Mouse (Mus musculus) G1E (cell line): Measurements from ENCODE around the gene Tns2. TPM values are rescaled to one million over a fixed set of nuclear protein-coding genes. Genes with fewer than 3 reads are reported as not detected.

Experiments
- ATAC-seq: 2 replicates; pipeline ENCODE4 v1.8.0; 2016; ENCODE audit warnings: mild to moderate bottlenecking; ENCODE audit not compliant: insufficient number of reproducible peaks, poor library complexity, low FRiP score, severe bottlenecking; ENCODE audit errors: extremely low read depth
- DNase-seq: peaks from one replicate; pipeline ENCODE4 v3.0.0; 2012; ENCODE audit warnings: low spot score
- H3K27me3 ChIP-seq: 2 replicates; pipeline ENCODE4 v1.6.1; 2012; ENCODE audit warnings: mild to moderate bottlenecking, low read length, inconsistent platforms; ENCODE audit not compliant: insufficient read depth
- H3K36me3 ChIP-seq: replicated peaks from 2 replicates; pipeline ENCODE3; 2012; ENCODE audit warnings: mild to moderate bottlenecking, inconsistent platforms
- H3K4me1 ChIP-seq: 2 replicates; pipeline ENCODE4 v1.6.1; 2012; ENCODE audit warnings: low read depth, low read length, inconsistent platforms, mixed read lengths; ENCODE audit not compliant: insufficient read depth
- H3K4me3 ChIP-seq: 2 replicates; pipeline ENCODE4 v1.5.1; 2012; ENCODE audit warnings: low read depth, mild to moderate bottlenecking, inconsistent platforms, low read length, moderate library complexity, mixed read lengths
- H3K9me3 ChIP-seq: replicated peaks from 2 replicates; pipeline ENCODE4 v1.6.1; 2012; ENCODE audit warnings: inconsistent platforms
- CTCF ChIP-seq: IDR thresholded peaks from 2 replicates; pipeline ENCODE4 v1.5.1; 2012; ENCODE audit warnings: low read depth, low read length, inconsistent platforms, mixed read lengths
- GATA1 ChIP-seq: IDR thresholded peaks from 2 replicates; pipeline ENCODE4 v1.6.1; 2012; ENCODE audit warnings: borderline replicate concordance, low read length, inconsistent platforms, mixed read lengths
- GATA2 ChIP-seq: IDR thresholded peaks from 2 replicates; pipeline ENCODE4 v1.6.1; 2012; ENCODE audit warnings: low read depth, low read length, inconsistent platforms, borderline replicate concordance
- POLR2AphosphoS5 ChIP-seq: IDR thresholded peaks from 2 replicates; pipeline ENCODE4 v1.6.1; 2012; ENCODE audit warnings: low read depth, low read length, inconsistent platforms; ENCODE audit not compliant: insufficient replicate concordance
- TAL1 ChIP-seq: conservative IDR thresholded peaks from 2 replicates; pipeline ENCODE4 v1.6.1; 2012; ENCODE audit warnings: low read depth, low read length, inconsistent platforms, mixed read lengths
- polyA plus RNA-seq: library from polyadenylated mRNA; stranded (reverse); fragments of >175 nt; gene quantifications from 2 replicates; pipeline ENCODE4 v1.2.3, GENCODE M21; 2012
- total RNA-seq, 2 experiments: library from RNA; stranded (forward) in 1 of 2; stranded (reverse) in 1 of 2; fragments of 200-1000 nt in 1 of 2; fragments of >200 nt in 1 of 2; fragmentation: Nextera tagmentation in 1 of 2; gene quantifications; 2 replicates each; pipeline ENCODE4 v1.2.3; 2014 to 2017

Gene Tns2
- total and polyA plus RNA-seq, 3 experiments = 0.55 to 2.3 TPM; not detected in 1

- no peak for DNase-seq
- no peak for ATAC-seq
Measured at GRCm38 (mm10) chr15:102119121-102119830, 19.1 kb downstream of the Tns2 start.

GRCm38 (mm10) chr15:102119831-102120170 is 19.6 kb downstream of the Tns2 start:
- Histone ChIP-seq H3K27me3 (no peaks in the 10 kb centered on the region), H3K4me1 (peaks cover 21% of the 10 kb centered on the region), H3K36me3 (peaks cover 89% of the 10 kb centered on the region), H3K9me3 (no peaks in the 10 kb centered on the region), H3K4me3 (no peak overlapping the region)
- TF ChIP-seq TAL1 = no peak
- no peak for TF ChIP-seq POLR2AphosphoS5
- TF ChIP-seq GATA2 = no peak
- TF ChIP-seq CTCF = no peak
- no peak for TF ChIP-seq GATA1
- ATAC-seq (no peak), DNase-seq (no peak)

More at GRCm38 (mm10) chr15:102119121-102119830, 19.1 kb downstream of the Tns2 start:
- H3K36me3 ChIP-seq = peaks cover 84% of the 10 kb centered on the region
- no peak for TF ChIP-seq GATA1
- no peak for TF ChIP-seq TAL1
- TF ChIP-seq POLR2AphosphoS5 = no peak
- TF ChIP-seq CTCF = no peak
- no peak for TF ChIP-seq GATA2
- no peaks in the 10 kb centered on the region for H3K9me3 ChIP-seq
- peaks cover 21% of the 10 kb centered on the region for H3K4me1 ChIP-seq
- H3K4me3 ChIP-seq = no peak overlapping the region
- H3K27me3 ChIP-seq = no peaks in the 10 kb centered on the region

- no peak for ATAC-seq
- peaks cover 19% of the 10 kb centered on the region for H3K4me1 ChIP-seq
- peaks cover 91% of the 10 kb centered on the region for H3K36me3 ChIP-seq
- H3K9me3 ChIP-seq = no peaks in the 10 kb centered on the region
- TF ChIP-seq TAL1 (no peak), GATA2 (no peak), GATA1 (no peak)
- no peaks in the 10 kb centered on the region for H3K27me3 ChIP-seq
- no peak for DNase-seq
- H3K4me3 ChIP-seq = no peak overlapping the region
Measured at GRCm38 (mm10) chr15:102120530-102120929, 20.3 kb downstream of the Tns2 start.

GRCm38 (mm10) chr15:102126303-102126702 is 26.1 kb downstream of the Tns2 start:
- no peak for DNase-seq
- ATAC-seq = no peak
- H3K36me3 ChIP-seq = peaks cover 89% of the 10 kb centered on the region

GRCm38 (mm10) chr15:102133314-102133713 is 33.1 kb downstream of the Tns2 start:
- DNase-seq (no peak), ATAC-seq (no peak)
- no peak for TF ChIP-seq CTCF
- no peak for TF ChIP-seq POLR2AphosphoS5
- no peak for TF ChIP-seq TAL1
- TF ChIP-seq GATA1 = no peak
- no peak for TF ChIP-seq GATA2
- H3K4me1 ChIP-seq = peaks cover 25% of the 10 kb centered on the region
- H3K36me3 ChIP-seq = peaks cover 55% of the 10 kb centered on the region
- no peak overlapping the region for H3K4me3 ChIP-seq
- no peaks in the 10 kb centered on the region for H3K27me3 ChIP-seq
- H3K9me3 ChIP-seq = no peaks in the 10 kb centered on the region

More at GRCm38 (mm10) chr15:102126303-102126702, 26.1 kb downstream of the Tns2 start:
- H3K27me3 ChIP-seq = no peaks in the 10 kb centered on the region
- no peak overlapping the region for H3K4me3 ChIP-seq
- H3K4me1 ChIP-seq = peaks cover 3% of the 10 kb centered on the region; the same call in 1 of the 2 replicates
- no peaks in the 10 kb centered on the region for H3K9me3 ChIP-seq
- TF ChIP-seq GATA2 = no peak
- no peak for TF ChIP-seq POLR2AphosphoS5
- TF ChIP-seq GATA1 = no peak
- TF ChIP-seq CTCF = no peak
- no peak for TF ChIP-seq TAL1

GRCm38 (mm10) chr15:102134709-102135108 is 34.5 kb downstream of the Tns2 start:
- no peak overlapping the region for H3K4me3 ChIP-seq
- DNase-seq (no peak), ATAC-seq (no peak)
- no peak for TF ChIP-seq POLR2AphosphoS5
- no peak for TF ChIP-seq GATA1
- TF ChIP-seq TAL1 = no peak
- TF ChIP-seq CTCF = no peak
- TF ChIP-seq GATA2 = no peak
- H3K36me3 ChIP-seq = peaks cover 41% of the 10 kb centered on the region
- H3K9me3 ChIP-seq = no peaks in the 10 kb centered on the region
- peaks cover 33% of the 10 kb centered on the region for H3K4me1 ChIP-seq
- no peaks in the 10 kb centered on the region; the same call in 1 of the 2 replicates for H3K27me3 ChIP-seq
